Mouse (Mus musculus): ENCODE results near the gene Serpinb6b. TPM values are rescaled to one million over a fixed set of nuclear protein-coding genes. Genes with fewer than 3 reads are reported as not detected.
"Not testable (repeated sequence)": the region's sequence is repeated elsewhere in the genome, so short reads cannot be mapped to it uniquely, and the experiment has no call there.

The Serpinb6b gene
- total RNA-seq (2021) = 1 to 10 TPM in 1 of 2 experiments, under 1 TPM in 1; 0.89 to 1.5 TPM
- long read RNA-seq, experiment 1, partial matches to known transcripts = 0 of 1 reads
- long read RNA-seq, experiment 1, other reads (novel, unspliced or antisense) = 0 of 1 reads
- long read RNA-seq, experiment 2 = 0 reads

- no peak for DNase-seq (ENCODE audit: low spot score in 2 of 2)
Observed at GRCm38 (mm10) chr13:32964989-32965811, at the start of gene Serpinb6b. TSS of gene Serpinb6b (plus strand) at chr13:32965209.

- no peak for DNase-seq (ENCODE audit: low spot score in 2 of 2)
Observed at GRCm38 (mm10) chr13:32922622-32923021, 42.4 kb upstream of the Serpinb6b start.

- DNase-seq (ENCODE audit: low spot score in 2 of 2) = no peak
Observed at GRCm38 (mm10) chr13:32924578-32925360, 40.2 kb upstream of the Serpinb6b start.

- no peak for DNase-seq (ENCODE audit: low spot score in 2 of 2)
Observed at GRCm38 (mm10) chr13:32926661-32927060, 38.3 kb upstream of the Serpinb6b start.

- DNase-seq (ENCODE audit: low spot score in 2 of 2) = no peak
Observed at GRCm38 (mm10) chr13:32927241-32927640, 37.8 kb upstream of the Serpinb6b start.

GRCm38 (mm10) chr13:32929107-32929750 lies 35.8 kb upstream of the Serpinb6b start:
- DNase-seq (ENCODE audit: low spot score in 2 of 2) = no peak

- no peak for DNase-seq (ENCODE audit: low spot score in 2 of 2)
Observed at GRCm38 (mm10) chr13:32934706-32935381, 30.2 kb upstream of the Serpinb6b start.

- not testable (repeated sequence) for DNase-seq (ENCODE audit: low spot score in 2 of 2)
Observed at GRCm38 (mm10) chr13:32938275-32938674, 26.7 kb upstream of the Serpinb6b start.

GRCm38 (mm10) chr13:32939191-32939590 lies 25.8 kb upstream of the Serpinb6b start:
- DNase-seq (ENCODE audit: low spot score in 2 of 2) = not testable (repeated sequence)

GRCm38 (mm10) chr13:32956537-32956936 lies 8.5 kb upstream of the Serpinb6b start:
- no peak for DNase-seq (ENCODE audit: low spot score in 2 of 2)

GRCm38 (mm10) chr13:32957917-32958316 lies 7.1 kb upstream of the Serpinb6b start:
- DNase-seq (ENCODE audit: low spot score in 2 of 2) = no peak

GRCm38 (mm10) chr13:32958521-32958920 lies 6.5 kb upstream of the Serpinb6b start:
- DNase-seq (ENCODE audit: low spot score in 2 of 2) = not testable (repeated sequence)

GRCm38 (mm10) chr13:32963990-32964753 lies 837 bp upstream of the Serpinb6b start:
- no peak for DNase-seq (ENCODE audit: low spot score in 2 of 2)

- no peak for DNase-seq (ENCODE audit: low spot score in 2 of 2)
Observed at GRCm38 (mm10) chr13:32966116-32966515, 1.1 kb downstream of the Serpinb6b start.

- DNase-seq (ENCODE audit: low spot score in 2 of 2) = no peak
Observed at GRCm38 (mm10) chr13:32967233-32967632, 2.2 kb downstream of the Serpinb6b start.

GRCm38 (mm10) chr13:32968353-32968984 lies 3.5 kb downstream of the Serpinb6b start:
- no peak for DNase-seq (ENCODE audit: low spot score in 2 of 2)

- no peak for DNase-seq (ENCODE audit: low spot score in 2 of 2)
Observed at GRCm38 (mm10) chr13:32968996-32969640, 4.1 kb downstream of the Serpinb6b start.

GRCm38 (mm10) chr13:32969641-32970040 lies 4.6 kb downstream of the Serpinb6b start:
- no peak for DNase-seq (ENCODE audit: low spot score in 2 of 2)

- no peak for DNase-seq (ENCODE audit: low spot score in 2 of 2)
Observed at GRCm38 (mm10) chr13:32970776-32971175, 5.8 kb downstream of the Serpinb6b start.

Measured in left cerebral cortex, adult 18-20 months (tissue).